In genomic region chr9:65786885-65787787, GRCm38 (mm10) we compare ENCODE assay signal across 8 mouse cellular contexts. TPM values are rescaled to one million over a fixed set of nuclear protein-coding genes. Genes with fewer than 3 reads are reported as not detected.
DNase-seq lines count a peak whose midpoint lies in the region; ATAC-seq and TF ChIP-seq lines count a peak whose summit lies in the region.

No protein-coding gene starts in this region.

- peak; percentile 74 for ATAC-seq in midbrain, embryonic 15.5 days (replicated peaks)
- ATAC-seq in CD4-positive, CD25-positive, alpha-beta regulatory T cell, adult 4 months, result no peak

- 48% methylated on average over 8 of the region's 8 CpGs for WGBS in lung, adult 2 months
- WGBS in large intestine, adult 2 months, result 34% methylated on average over 8 of the region's 8 CpGs
- WGBS in midbrain, embryonic 15.5 days, result 32% methylated on average over 8 of the region's 8 CpGs

- no peak for TF ChIP-seq CTCF in lung, adult 2 months (IDR thresholded peaks at IDR 0.05; ENCODE audit: insufficient read depth, low read length)

- peak overlapping the region; percentile 7; the same call in 1 of the 2 replicates for H3K4me2 ChIP-seq in midbrain, embryonic 15.5 days

- peak; percentile 25 to 56 for DNase-seq in lung, adult 18-20 months
- no peak for DNase-seq in lung, adult 2 months
- peak; percentile 63 to 67 for DNase-seq in cerebellum, postnatal 25 days
- peak; percentile 13 for DNase-seq in heart, postnatal 25 days (ENCODE audit: low spot score)
- DNase-seq in large intestine, adult 2 months (ENCODE audit: low read depth, low spot score), result peak; percentile 21
- no peak for DNase-seq in left cerebral cortex, adult 11 months (ENCODE audit: low spot score)

- no peak overlapping the region for H3K9ac ChIP-seq in midbrain, embryonic 15.5 days

- intact Hi-C loops in heart, postnatal 25 days (cut with DNase I), result no loop called here

- no peak for TF ChIP-seq POLR2A in lung, adult 2 months (IDR thresholded peaks at IDR 0.05; ENCODE audit: borderline replicate concordance, extremely low read depth, low read depth, low read length)

- H3K36me3 ChIP-seq in midbrain, embryonic 15.5 days (replicated peaks), result no peaks in the 10 kb centered on the region

- no peaks in the 10 kb centered on the region for H3K9me3 ChIP-seq in midbrain, embryonic 15.5 days

- no peaks in the 10 kb centered on the region for H3K27me3 ChIP-seq in midbrain, embryonic 15.5 days (replicated peaks)

- H3K27ac ChIP-seq in midbrain, embryonic 15.5 days, result peak overlapping the region; percentile 74

- peaks cover 19% of the 10 kb centered on the region for H3K4me1 ChIP-seq in lung, adult 2 months (ENCODE audit: control insufficient read depth, insufficient read depth, low read length)
- H3K4me1 ChIP-seq in midbrain, embryonic 15.5 days, result peaks cover 53% of the 10 kb centered on the region

- H3K4me3 ChIP-seq in lung, adult 2 months (replicated peaks; ENCODE audit: extremely low read depth, low read depth, low read length), result no peak overlapping the region
- no peak overlapping the region for H3K4me3 ChIP-seq in midbrain, embryonic 15.5 days

RNA-seq across cellular contexts. Expression of gene Zfp609, which starts 40.2 kb away (rescaled TPM):
- polyA plus RNA-seq in lung, adult 2 months (2012; rRNA removed), result 8.3 and 11.7 TPM in 2 replicates
- total RNA-seq in heart, postnatal 25 days (2021), result 10 to 100 TPM; 23.2 to 28.0 TPM
- 4.6 and 6.1 TPM in 2 replicates for polyA plus RNA-seq in large intestine, adult 2 months (2012; rRNA removed)
- 8.7 and 9.1 TPM in 2 replicates for polyA plus RNA-seq in midbrain, embryonic 15.5 days (2015; fragmentation: Nextera tagmentation; extraction: Ambion mirVana)
- 1 to 10 TPM; 2.7 TPM for polyA plus RNA-seq in CD4-positive, CD25-positive, alpha-beta regulatory T cell, adult 4 months (2017; shearing (Covaris generic))

Comparison
In these comparisons a context has a peak if more than half of its experiments do, and no peak if none do; other contexts are left out.
1. DNase-seq: peak in lung, adult 18-20 months (2 of 2), cerebellum, postnatal 25 days (2 of 2), heart, postnatal 25 days (single experiment) and large intestine, adult 2 months (single experiment); none in lung, adult 2 months (single experiment) and left cerebral cortex, adult 11 months (single experiment).